Mouse (Mus musculus) testis, adult 2 months (tissue): ENCODE measurements around the gene Aco2.

Experiments
- CTCF ChIP-seq: fragments of 200-500 bp; IDR thresholded peaks from 2 replicates; pipeline ENCODE4 v1.5.1; 2012; ENCODE audit warnings: low read depth, mild to moderate bottlenecking, inconsistent platforms, low read length, moderate library complexity; ENCODE audit not compliant: control insufficient read depth, insufficient read depth, insufficient replicate concordance
- POLR2A ChIP-seq: fragments of 200-500 bp; IDR thresholded peaks from 2 replicates; pipeline ENCODE4 v1.6.1; 2012; ENCODE audit warnings: low read depth, mild to moderate bottlenecking, inconsistent platforms, low read length, moderate library complexity; ENCODE audit not compliant: control insufficient read depth

DNA sequence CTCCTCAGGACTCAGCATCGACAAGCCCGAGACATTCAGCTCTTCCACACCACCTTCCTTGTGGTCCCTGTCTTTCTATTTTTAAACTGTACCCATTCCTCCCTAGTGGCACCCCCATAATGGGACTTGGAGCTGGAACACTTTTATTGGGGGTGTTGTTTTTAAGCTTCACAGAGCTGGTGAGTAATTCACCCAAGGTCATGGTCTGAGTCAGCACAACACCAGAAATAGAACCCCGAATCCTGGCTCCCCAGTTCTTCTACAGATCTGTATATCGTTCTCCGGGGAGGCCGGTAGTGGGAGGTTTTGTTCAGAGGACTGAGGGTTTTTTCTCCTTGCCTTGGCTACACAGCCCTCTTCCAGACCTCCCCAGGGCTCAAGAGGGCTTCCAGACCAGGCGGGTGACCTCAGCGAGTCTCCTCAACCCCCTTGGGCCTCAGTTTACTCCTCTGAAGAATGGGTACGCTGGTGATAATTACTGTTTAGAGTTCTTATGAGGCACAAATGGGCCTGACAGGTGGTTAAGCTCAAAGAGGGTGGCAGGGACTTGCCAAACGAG is 67.1 kb downstream of the Aco2 start:
- TF ChIP-seq CTCF (no peak), POLR2A (no peak)
